Mouse (Mus musculus): ENCODE results near the gene Phlpp1. TPM values are rescaled to one million over a fixed set of nuclear protein-coding genes. Genes with fewer than 3 reads are reported as not detected.

Gene Phlpp1
- polyA plus RNA-seq, 1 experiment from 2014 or later, result 8.2 TPM

DNA sequence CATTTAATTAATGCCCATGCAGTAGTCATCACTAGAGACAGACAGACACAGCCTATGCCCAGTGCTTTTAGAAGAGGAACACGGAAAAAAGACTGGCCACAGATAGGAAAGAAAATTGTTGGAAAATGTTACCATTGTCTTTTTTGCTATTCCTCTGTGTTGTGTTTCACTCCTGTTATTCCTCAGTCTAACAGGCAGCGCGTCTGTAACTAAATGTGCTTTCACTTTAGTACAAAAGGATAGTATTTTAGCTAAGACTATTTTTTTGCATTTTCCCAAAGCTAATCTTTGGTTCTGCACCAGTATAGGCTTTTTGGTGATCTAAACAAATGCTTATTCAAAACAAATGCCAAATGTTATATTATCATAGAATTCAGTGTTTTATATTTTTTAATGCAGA, 177.6 kb downstream of the Phlpp1 start:
- ATAC-seq, result no peak
- no peak overlapping the region for H3K9ac ChIP-seq (replicated peaks)
- H3K4me2 ChIP-seq (replicated peaks), result no peak overlapping the region
- H3K4me1 ChIP-seq (replicated peaks), result no peaks in the 10 kb centered on the region
- H3K4me3 ChIP-seq (replicated peaks), result no peak overlapping the region
- no peaks in the 10 kb centered on the region for H3K27me3 ChIP-seq
- H3K36me3 ChIP-seq, result peaks cover 35% of the 10 kb centered on the region
- H3K27ac ChIP-seq, result no peak overlapping the region
- WGBS, result 92% methylated on average over 3 of the region's 3 CpGs
- no peaks in the 10 kb centered on the region for H3K9me3 ChIP-seq

DNA sequence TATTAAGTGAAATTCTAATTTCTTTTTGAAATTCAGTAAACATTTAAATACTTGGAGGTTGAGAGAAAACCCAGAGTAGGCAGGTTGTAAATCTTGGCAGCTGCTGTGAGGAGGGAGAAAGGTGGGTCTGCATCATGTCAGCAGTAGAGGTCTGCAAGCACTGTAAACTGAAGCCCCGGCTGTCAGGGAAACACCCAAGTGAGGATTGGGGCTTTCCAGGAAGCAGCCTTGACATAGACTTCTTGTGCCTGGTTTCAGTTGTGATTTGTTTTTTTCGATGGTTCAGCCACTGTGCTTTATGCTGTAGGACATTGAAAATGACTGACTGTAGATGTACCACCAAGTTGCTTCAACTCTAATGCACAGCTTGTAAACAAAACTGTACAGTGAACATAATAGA, 180.0 kb downstream of the Phlpp1 start:
- Histone ChIP-seq H3K27ac (no peak overlapping the region), H3K27me3 (no peaks in the 10 kb centered on the region), H3K9ac (replicated peaks) (no peak overlapping the region), H3K4me3 (replicated peaks) (no peak overlapping the region), H3K9me3 (no peaks in the 10 kb centered on the region), H3K4me2 (replicated peaks) (no peak overlapping the region), H3K4me1 (replicated peaks) (no peaks in the 10 kb centered on the region), H3K36me3 (peaks cover 24% of the 10 kb centered on the region)
- no peak for ATAC-seq
- 94% methylated on average over 2 of the region's 2 CpGs for WGBS

DNA sequence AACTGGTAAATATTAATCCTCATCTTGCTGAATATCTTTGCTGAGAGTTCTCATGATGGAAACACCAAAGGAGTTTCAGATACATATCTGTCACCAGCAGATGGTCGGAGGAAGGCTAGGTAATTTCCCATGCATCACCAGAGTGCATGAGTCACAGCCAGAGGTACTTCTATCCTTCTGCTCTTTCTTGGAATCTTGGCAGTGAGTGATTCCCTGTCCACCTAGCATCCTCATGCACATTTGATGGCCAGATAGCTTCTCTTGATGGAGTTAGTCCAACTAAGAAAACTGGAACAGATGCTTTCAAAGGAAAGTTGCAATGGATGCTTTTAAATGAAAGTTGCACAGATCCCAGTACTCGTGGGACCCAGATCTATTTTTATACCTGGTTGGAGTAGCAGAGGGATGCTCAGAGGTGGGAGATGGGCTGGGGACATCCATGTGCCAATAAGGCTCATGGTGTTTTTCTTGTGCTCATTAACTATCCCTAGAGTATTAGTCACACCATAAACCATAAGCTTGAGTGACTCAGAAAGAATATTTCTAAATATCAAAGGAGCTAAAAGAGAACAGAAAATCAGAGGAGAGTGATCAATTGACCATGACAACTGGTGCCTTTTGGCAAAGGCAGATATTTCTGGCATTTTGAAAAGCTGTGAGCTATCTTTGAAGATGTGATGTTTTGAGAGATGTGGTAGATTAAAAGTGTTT, 181.4 kb downstream of the Phlpp1 start:
- H3K4me3 ChIP-seq (replicated peaks), result no peak overlapping the region
- no peak overlapping the region for H3K4me2 ChIP-seq (replicated peaks)
- no peaks in the 10 kb centered on the region for H3K4me1 ChIP-seq (replicated peaks)
- H3K27ac ChIP-seq, result no peak overlapping the region
- no peak for ATAC-seq
- no peak overlapping the region for H3K9ac ChIP-seq (replicated peaks)
- peaks cover 17% of the 10 kb centered on the region for H3K36me3 ChIP-seq
- H3K9me3 ChIP-seq, result no peaks in the 10 kb centered on the region
- WGBS, result 90% methylated on average over 2 of the region's 2 CpGs
- H3K27me3 ChIP-seq, result no peaks in the 10 kb centered on the region

DNA sequence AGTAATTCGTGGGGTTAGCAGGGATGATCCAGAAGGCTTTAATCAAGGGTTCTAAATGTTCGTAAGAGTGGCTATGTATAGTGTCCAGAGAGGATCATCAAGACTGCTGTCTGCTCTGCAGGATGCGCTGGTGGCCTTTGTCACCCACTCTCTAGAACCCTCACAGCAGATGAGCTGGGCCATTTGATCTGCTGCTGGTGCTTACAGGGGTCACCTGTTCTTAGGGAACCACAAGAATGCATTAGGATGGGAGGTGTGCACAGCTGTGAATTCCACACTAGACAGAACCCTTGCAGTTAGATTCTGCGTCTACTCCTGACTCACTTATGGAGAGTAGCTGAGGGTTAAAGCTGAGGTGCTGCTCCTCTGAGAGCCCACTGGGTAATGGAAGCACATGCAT, 182.4 kb downstream of the Phlpp1 start:
- Histone ChIP-seq H3K27me3 (no peaks in the 10 kb centered on the region), H3K27ac (no peak overlapping the region), H3K4me1 (replicated peaks) (no peaks in the 10 kb centered on the region), H3K36me3 (peaks cover 16% of the 10 kb centered on the region), H3K4me3 (replicated peaks) (no peak overlapping the region), H3K9me3 (no peaks in the 10 kb centered on the region), H3K9ac (replicated peaks) (no peak overlapping the region), H3K4me2 (replicated peaks) (no peak overlapping the region)
- 95% methylated on average over 4 of the region's 4 CpGs for WGBS
- no peak for ATAC-seq

DNA sequence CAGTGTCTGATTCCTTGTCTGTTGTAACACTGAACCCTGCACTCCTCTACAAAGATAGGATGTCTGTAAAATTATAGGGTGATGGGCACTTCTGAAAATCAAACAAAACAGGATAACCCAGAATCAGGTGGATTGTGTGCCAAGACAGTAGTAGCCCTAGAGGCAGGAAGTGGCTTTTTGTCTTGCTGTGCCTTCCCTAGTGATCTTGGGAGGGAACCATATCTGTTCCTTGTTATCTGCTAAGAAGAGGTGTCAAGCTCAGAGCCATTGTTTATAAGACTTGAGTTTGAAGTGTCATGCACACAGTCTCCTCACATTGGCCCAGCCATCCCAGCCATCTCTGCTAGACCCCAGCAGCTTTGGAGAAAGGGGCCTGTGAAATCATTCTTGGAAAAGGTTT, 187.9 kb downstream of the Phlpp1 start:
- H3K27ac ChIP-seq, result no peak overlapping the region
- no peak overlapping the region for H3K4me2 ChIP-seq (replicated peaks)
- H3K27me3 ChIP-seq, result no peaks in the 10 kb centered on the region
- no peaks in the 10 kb centered on the region for H3K9me3 ChIP-seq
- H3K9ac ChIP-seq (replicated peaks), result no peak overlapping the region
- H3K36me3 ChIP-seq, result peaks cover 3% of the 10 kb centered on the region; the same call in 1 of the 2 replicates
- no peak overlapping the region for H3K4me3 ChIP-seq (replicated peaks)
- no peaks in the 10 kb centered on the region for H3K4me1 ChIP-seq (replicated peaks)
- no peak for ATAC-seq

DNA sequence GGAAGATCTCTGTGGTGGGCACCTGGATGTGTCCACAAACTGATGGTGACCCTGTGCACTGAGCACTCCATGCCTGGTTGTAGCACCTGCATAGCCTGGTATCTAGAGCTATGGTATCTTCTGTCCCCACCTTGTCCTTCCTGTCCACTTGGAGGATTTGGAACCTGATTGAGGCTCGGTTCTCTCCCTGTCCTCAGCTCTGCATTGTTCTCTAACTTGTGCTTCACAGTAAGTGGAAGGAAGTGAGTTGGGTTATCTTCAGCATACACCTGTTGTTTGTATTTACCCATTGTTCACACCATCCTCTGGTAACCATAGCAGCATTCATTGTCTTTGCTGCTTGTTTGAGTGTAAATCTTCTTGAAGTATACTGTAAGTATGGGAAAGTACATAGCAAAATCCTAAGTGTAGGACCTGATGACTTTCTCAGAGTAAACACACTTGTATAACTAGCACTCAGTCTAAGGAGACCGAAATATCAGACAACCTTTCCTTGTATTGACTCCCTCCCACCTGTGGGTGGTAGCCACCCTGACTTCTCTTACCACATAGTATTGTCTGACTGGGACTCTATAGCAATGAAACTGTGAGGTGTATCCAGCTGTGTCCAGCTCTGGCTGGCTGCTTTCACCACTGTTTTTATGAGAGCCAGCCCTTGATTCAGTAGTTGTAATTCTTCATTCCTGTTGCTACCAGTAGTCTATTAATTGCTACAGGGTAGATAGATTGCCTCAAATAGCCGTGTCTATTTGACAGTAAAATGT, 191.5 kb downstream of the Phlpp1 start:
- H3K4me1 ChIP-seq (replicated peaks), result no peaks in the 10 kb centered on the region
- H3K4me2 ChIP-seq (replicated peaks), result no peak overlapping the region
- no peak for ATAC-seq
- no peak overlapping the region for H3K9ac ChIP-seq (replicated peaks)
- no peaks in the 10 kb centered on the region for H3K9me3 ChIP-seq
- 90% methylated on average over 3 of the region's 3 CpGs for WGBS
- H3K27me3 ChIP-seq, result no peaks in the 10 kb centered on the region
- H3K36me3 ChIP-seq, result peaks cover 3% of the 10 kb centered on the region; the same call in 1 of the 2 replicates
- H3K27ac ChIP-seq, result no peak overlapping the region
- no peak overlapping the region for H3K4me3 ChIP-seq (replicated peaks)

DNA sequence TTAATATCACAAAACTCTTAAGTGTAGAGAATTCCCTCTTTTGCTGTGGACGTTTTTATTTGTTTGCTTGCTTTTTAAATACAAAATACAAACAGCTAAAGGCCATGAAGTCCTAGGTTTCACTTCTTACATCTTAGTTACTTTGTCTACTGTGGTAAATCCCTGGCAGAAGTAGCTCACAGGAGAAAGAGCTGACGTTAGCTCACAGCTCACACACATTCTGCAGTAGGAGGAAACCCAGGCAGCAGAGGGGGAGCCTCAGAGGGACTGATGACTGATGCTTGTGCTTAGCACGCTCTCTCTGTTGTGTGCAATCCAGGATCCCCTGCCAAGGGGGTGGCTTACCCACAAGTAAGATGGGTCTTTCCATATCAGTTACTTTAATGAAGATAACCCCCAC, 197.8 kb downstream of the Phlpp1 start:
- ATAC-seq, result no peak
- no peak overlapping the region for H3K9ac ChIP-seq (replicated peaks)
- H3K4me1 ChIP-seq (replicated peaks), result no peaks in the 10 kb centered on the region
- H3K4me2 ChIP-seq (replicated peaks), result no peak overlapping the region
- H3K27me3 ChIP-seq, result no peaks in the 10 kb centered on the region
- H3K9me3 ChIP-seq, result no peaks in the 10 kb centered on the region
- peaks cover 11% of the 10 kb centered on the region for H3K36me3 ChIP-seq
- H3K4me3 ChIP-seq (replicated peaks), result no peak overlapping the region
- H3K27ac ChIP-seq, result no peak overlapping the region
- 83% methylated on average over 3 of the region's 3 CpGs for WGBS

DNA sequence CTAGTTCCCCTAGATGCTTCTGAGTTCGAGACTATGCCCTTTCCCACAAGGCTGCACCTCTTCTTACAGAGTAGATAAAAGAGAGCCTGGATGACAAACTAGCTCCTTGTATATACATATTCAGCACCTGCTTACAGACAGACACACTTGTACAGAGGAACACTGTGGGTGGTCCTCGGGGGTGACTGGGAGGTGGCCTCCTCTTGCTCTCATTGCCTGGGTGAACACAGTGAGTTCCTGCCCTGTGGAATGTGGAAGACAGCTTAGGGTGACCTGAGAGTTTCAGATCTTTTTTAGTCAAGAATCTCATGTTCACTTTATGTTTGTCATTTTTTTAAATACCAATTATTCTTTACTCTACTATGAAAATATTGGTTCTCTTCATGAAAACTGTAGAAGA, 200.9 kb downstream of the Phlpp1 start:
- Histone ChIP-seq H3K4me3 (replicated peaks) (no peak overlapping the region), H3K36me3 (peaks cover 11% of the 10 kb centered on the region), H3K27ac (no peak overlapping the region), H3K27me3 (no peaks in the 10 kb centered on the region), H3K9me3 (no peaks in the 10 kb centered on the region), H3K9ac (replicated peaks) (no peak overlapping the region), H3K4me1 (replicated peaks) (no peaks in the 10 kb centered on the region), H3K4me2 (replicated peaks) (no peak overlapping the region)
- no peak for ATAC-seq
- WGBS, result 82% methylated on average over 2 of the region's 2 CpGs

DNA sequence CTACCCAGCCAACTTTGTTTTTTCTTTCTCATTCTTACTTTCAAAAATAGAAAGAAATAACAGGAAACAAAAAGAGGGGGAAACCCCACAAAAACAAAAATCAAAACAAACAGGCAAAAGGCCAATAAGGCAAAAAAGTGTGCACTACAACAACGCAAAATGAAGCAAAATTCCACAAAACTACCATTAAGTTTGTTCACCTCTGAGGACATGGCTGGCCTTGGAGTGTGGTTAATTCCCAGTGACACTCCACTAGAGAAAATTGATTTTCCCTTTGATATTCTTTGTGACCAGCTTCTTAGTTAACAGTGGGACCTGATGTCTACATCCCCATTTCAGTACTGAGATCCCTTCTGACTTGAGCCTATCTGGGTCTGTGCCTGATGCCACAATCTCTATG, 202.1 kb downstream of the Phlpp1 start:
- no peaks in the 10 kb centered on the region for H3K27me3 ChIP-seq
- no peak for ATAC-seq
- WGBS, result 97% methylated on average over 1 of the region's 1 CpGs
- H3K27ac ChIP-seq, result no peak overlapping the region
- no peak overlapping the region for H3K4me2 ChIP-seq (replicated peaks)
- no peak overlapping the region for H3K4me3 ChIP-seq (replicated peaks)
- H3K4me1 ChIP-seq (replicated peaks), result no peaks in the 10 kb centered on the region
- H3K9ac ChIP-seq (replicated peaks), result no peak overlapping the region
- H3K36me3 ChIP-seq, result peaks cover 11% of the 10 kb centered on the region
- no peaks in the 10 kb centered on the region for H3K9me3 ChIP-seq

DNA sequence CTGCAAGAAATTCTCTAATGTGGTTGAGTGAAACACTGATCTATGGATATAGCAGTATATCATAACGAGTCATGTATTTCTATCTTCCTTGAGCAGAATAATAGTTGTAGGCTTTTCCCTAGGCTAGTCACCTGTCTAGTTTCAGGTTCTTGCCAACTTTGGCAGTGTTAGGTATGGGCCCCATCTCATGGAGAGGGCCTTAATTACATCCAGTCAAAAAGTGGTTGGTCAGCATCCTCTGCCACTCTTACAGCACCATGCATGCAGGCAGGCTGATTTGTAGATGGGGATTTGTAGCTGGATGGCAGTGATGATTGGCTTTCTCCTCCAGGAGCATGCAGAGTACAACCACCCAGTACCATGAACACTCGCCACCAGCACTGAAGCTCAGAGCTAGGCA, 202.7 kb downstream of the Phlpp1 start:
- no peak for ATAC-seq
- Histone ChIP-seq H3K9ac (replicated peaks) (no peak overlapping the region), H3K27me3 (no peaks in the 10 kb centered on the region), H3K4me2 (replicated peaks) (no peak overlapping the region), H3K4me1 (replicated peaks) (no peaks in the 10 kb centered on the region), H3K36me3 (peaks cover 7% of the 10 kb centered on the region), H3K27ac (no peak overlapping the region), H3K9me3 (no peaks in the 10 kb centered on the region), H3K4me3 (replicated peaks) (no peak overlapping the region)
- 91% methylated on average over 2 of the region's 2 CpGs for WGBS

DNA sequence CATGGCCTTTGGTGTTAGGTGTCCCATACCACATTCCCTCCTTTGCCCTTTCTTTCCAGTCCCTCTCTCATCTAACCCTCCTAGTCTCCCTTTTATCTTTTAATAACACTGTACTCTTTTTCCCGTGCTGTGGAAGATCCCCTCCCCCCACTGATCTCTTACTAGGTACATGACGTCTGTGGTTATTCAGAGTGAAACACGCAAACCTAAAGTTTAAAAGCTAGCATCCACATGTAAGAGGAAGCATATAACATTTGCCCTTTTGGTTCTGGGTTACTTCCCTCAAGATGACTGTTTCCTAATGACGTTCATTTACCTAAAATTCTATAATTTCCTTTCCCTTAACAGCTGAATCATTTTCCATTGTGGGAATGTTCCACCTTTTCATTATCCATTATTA, 203.4 kb downstream of the Phlpp1 start:
- no peaks in the 10 kb centered on the region for H3K27me3 ChIP-seq
- no peak overlapping the region for H3K4me2 ChIP-seq (replicated peaks)
- no peak overlapping the region for H3K27ac ChIP-seq
- H3K4me3 ChIP-seq (replicated peaks), result no peak overlapping the region
- WGBS, result 88% methylated on average over 4 of the region's 4 CpGs
- no peaks in the 10 kb centered on the region for H3K9me3 ChIP-seq
- no peak overlapping the region for H3K9ac ChIP-seq (replicated peaks)
- ATAC-seq, result no peak
- H3K4me1 ChIP-seq (replicated peaks), result peaks cover 4% of the 10 kb centered on the region; the same call in 1 of the 2 replicates
- peaks cover 2% of the 10 kb centered on the region for H3K36me3 ChIP-seq

DNA sequence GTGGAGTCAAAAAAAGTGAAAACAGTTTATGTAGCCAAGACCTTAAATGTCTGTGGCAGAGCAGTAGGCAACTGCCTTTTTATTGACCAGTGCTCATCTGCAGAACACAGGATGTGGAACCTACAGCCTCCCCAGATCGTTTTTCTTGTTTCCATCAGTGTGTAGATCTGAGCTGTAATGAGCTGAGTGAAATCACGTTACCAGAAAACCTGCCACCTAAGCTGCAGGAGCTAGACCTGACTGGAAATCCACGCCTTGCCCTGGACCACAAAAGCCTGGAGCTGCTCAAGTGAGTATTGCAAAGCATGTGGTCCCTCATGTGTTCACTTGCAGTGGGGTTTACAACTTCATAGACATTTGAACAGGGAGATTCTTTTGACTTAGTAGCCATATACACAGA, 204.5 kb downstream of the Phlpp1 start:
- H3K36me3 ChIP-seq, result no peaks in the 10 kb centered on the region
- no peak overlapping the region for H3K9ac ChIP-seq (replicated peaks)
- no peak overlapping the region for H3K4me3 ChIP-seq (replicated peaks)
- H3K4me1 ChIP-seq (replicated peaks), result peaks cover 11% of the 10 kb centered on the region
- 87% methylated on average over 3 of the region's 3 CpGs for WGBS
- ATAC-seq, result no peak
- H3K27ac ChIP-seq, result no peak overlapping the region
- H3K4me2 ChIP-seq (replicated peaks), result no peak overlapping the region
- H3K27me3 ChIP-seq, result no peaks in the 10 kb centered on the region
- H3K9me3 ChIP-seq, result no peaks in the 10 kb centered on the region

Measured in midbrain, embryonic 13.5 days (tissue).